Mouse (Mus musculus) limb, embryonic 12.5 days (tissue): ENCODE measurements at regions not wholly inside any gene's neighbourhood (a gene's known extent, or its start where the extent isn't known, plus 50 kb on each side); places are given as distances from the start of the nearest gene placed in this dataset.

Source experiments
- ATAC-seq: fragments of 200-750 bp; cut with Nextera tagmentation; 2 replicates; pipeline ENCODE4 v1.8.0; 2017; ENCODE audit warnings: low read depth, moderate TSS enrichment; ENCODE audit not compliant: insufficient number of reproducible peaks, insufficient read depth, low FRiP score, low TSS enrichment
- H3K27ac ChIP-seq: fragments of 300-500 bp; sonication (generic); 2 replicates; pipeline ENCODE4 v1.5.1; 2016; ENCODE audit warnings: mild to moderate bottlenecking, moderate library complexity
- H3K27me3 ChIP-seq: fragments of 300-500 bp; sonication (generic); 2 replicates; pipeline ENCODE4 v1.6.1; 2016; ENCODE audit warnings: mild to moderate bottlenecking, moderate library complexity
- H3K36me3 ChIP-seq: fragments of 300-500 bp; sonication (generic); 2 replicates; pipeline ENCODE4 v1.6.1; 2016; ENCODE audit warnings: mild to moderate bottlenecking, moderate library complexity
- H3K4me1 ChIP-seq: fragments of 300-500 bp; sonication (generic); replicated peaks from 2 replicates; pipeline ENCODE4 v1.6.1; 2016
- H3K4me2 ChIP-seq: fragments of 300-500 bp; sonication (generic); 2 replicates; pipeline ENCODE4 v1.6.1; 2016; ENCODE audit warnings: mild to moderate bottlenecking, moderate library complexity
- H3K4me3 ChIP-seq: fragments of 300-500 bp; sonication (generic); replicated peaks from 2 replicates; pipeline ENCODE4 v1.5.1; 2016; ENCODE audit warnings: mild to moderate bottlenecking
- H3K9ac ChIP-seq: fragments of 300-500 bp; sonication (generic); replicated peaks from 2 replicates; pipeline ENCODE4 v1.6.1; 2016; ENCODE audit warnings: mild to moderate bottlenecking, moderate library complexity
- H3K9me3 ChIP-seq: fragments of 300-500 bp; sonication (generic); 2 replicates; pipeline ENCODE4 v1.6.1; 2016; ENCODE audit warnings: mild to moderate bottlenecking, moderate library complexity
- WGBS: fragments of 180-500 bp; shearing (Covaris S2); methylation state at CpG from one replicate; pipeline ENCODE4 v1.1.7; 2016; 5-methylcytosine and 5-hydroxymethylcytosine counted together

- no peaks in the 10 kb centered on the region for H3K27me3 ChIP-seq
- H3K9me3 ChIP-seq: no peaks in the 10 kb centered on the region
- H3K36me3 ChIP-seq: no peaks in the 10 kb centered on the region
- H3K4me1 ChIP-seq: no peaks in the 10 kb centered on the region
- no peak overlapping the region for H3K27ac ChIP-seq
- no peak for ATAC-seq
- no peak overlapping the region for H3K9ac ChIP-seq
- no peak overlapping the region for H3K4me2 ChIP-seq
- 77% methylated on average over 4 of the region's 4 CpGs for WGBS
- H3K4me3 ChIP-seq: no peak overlapping the region
These were observed 162.3 kb upstream of the Rnf32 start for GRCm38 (mm10) chr5:29033462-29033997.

- Histone ChIP-seq H3K36me3 (no peaks in the 10 kb centered on the region), H3K4me1 (no peaks in the 10 kb centered on the region), H3K27ac (no peak overlapping the region), H3K4me2 (no peak overlapping the region), H3K9ac (no peak overlapping the region), H3K4me3 (no peak overlapping the region), H3K9me3 (no peaks in the 10 kb centered on the region), H3K27me3 (no peaks in the 10 kb centered on the region)
- 46% methylated on average over 5 of the region's 5 CpGs for WGBS
- no peak for ATAC-seq
These were observed 165.3 kb upstream of the Rnf32 start for GRCm38 (mm10) chr5:29030525-29030924.

DNA sequence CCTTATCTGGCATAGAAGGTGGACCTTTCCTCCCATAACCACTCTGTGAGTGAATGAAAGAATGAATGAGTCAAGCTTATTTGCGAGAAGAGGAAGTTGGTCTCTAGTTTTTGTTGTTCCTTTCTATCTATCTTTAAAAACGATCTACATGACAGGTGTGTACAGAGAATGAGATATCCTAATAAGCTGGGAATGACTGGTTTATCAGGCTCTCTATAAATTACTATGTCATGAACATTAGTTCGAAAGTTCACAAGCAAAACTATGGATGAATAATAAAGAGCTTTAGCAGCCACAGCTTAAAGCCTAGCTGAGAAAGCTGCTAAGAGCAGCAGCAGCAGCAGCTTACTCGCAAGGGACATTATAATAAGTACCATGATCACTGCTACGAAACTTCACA, 165.8 kb upstream of the Rnf32 start:
- ATAC-seq: no peak
- H3K4me3 ChIP-seq: no peak overlapping the region
- 77% methylated on average over 5 of the region's 5 CpGs for WGBS
- no peaks in the 10 kb centered on the region for H3K9me3 ChIP-seq
- no peaks in the 10 kb centered on the region for H3K27me3 ChIP-seq
- H3K27ac ChIP-seq: no peak overlapping the region
- no peaks in the 10 kb centered on the region for H3K4me1 ChIP-seq
- H3K4me2 ChIP-seq: no peak overlapping the region
- H3K9ac ChIP-seq: no peak overlapping the region
- H3K36me3 ChIP-seq: no peaks in the 10 kb centered on the region

DNA sequence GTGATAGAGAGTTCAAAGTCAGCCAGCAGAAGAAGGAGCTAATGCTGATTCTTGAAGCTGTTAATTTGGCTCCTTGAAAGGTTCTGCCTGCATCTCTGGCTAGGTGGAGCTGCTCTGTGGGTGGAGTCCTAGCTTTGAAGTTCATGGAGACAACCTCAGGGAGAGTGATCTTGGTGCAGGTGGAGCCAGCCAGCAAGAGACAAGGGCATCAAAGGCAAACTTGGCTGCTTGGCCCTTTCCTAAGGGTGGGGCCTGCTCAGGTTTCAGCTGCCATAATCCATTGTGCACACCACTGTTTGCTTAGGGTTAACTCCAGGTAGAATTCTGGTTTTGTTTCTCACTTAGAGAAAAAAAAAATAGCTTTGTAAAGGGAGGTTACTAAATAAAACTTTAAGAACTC, 170.7 kb upstream of the Rnf32 start:
- no peak for ATAC-seq
- Histone ChIP-seq H3K27me3 (no peaks in the 10 kb centered on the region), H3K4me2 (no peak overlapping the region), H3K9ac (no peak overlapping the region), H3K4me3 (no peak overlapping the region), H3K36me3 (no peaks in the 10 kb centered on the region), H3K4me1 (no peaks in the 10 kb centered on the region), H3K27ac (no peak overlapping the region), H3K9me3 (no peaks in the 10 kb centered on the region)

- H3K4me2 ChIP-seq: no peak overlapping the region
- 80% methylated on average over 2 of the region's 2 CpGs for WGBS
- ATAC-seq: no peak
These were observed 203.0 kb upstream of the Rnf32 start for GRCm38 (mm10) chr5:28992796-28993195.

GRCm38 (mm10) chr5:28979932-28980331, 215.9 kb upstream of the Rnf32 start:
- Histone ChIP-seq H3K9me3 (no peaks in the 10 kb centered on the region), H3K36me3 (no peaks in the 10 kb centered on the region), H3K27me3 (no peaks in the 10 kb centered on the region), H3K9ac (no peak overlapping the region), H3K4me3 (no peak overlapping the region), H3K4me1 (no peaks in the 10 kb centered on the region), H3K4me2 (no peak overlapping the region), H3K27ac (no peak overlapping the region)
- WGBS: 65% methylated on average over 1 of the region's 1 CpGs
- no peak for ATAC-seq

More at GRCm38 (mm10) chr5:28992796-28993195, 203.0 kb upstream of the Rnf32 start:
- Histone ChIP-seq H3K9me3 (no peaks in the 10 kb centered on the region), H3K9ac (no peak overlapping the region), H3K36me3 (no peaks in the 10 kb centered on the region), H3K27ac (no peak overlapping the region), H3K4me1 (no peaks in the 10 kb centered on the region), H3K4me3 (no peak overlapping the region), H3K27me3 (no peaks in the 10 kb centered on the region)

GRCm38 (mm10) chr5:28970404-28970803, 225.4 kb upstream of the Rnf32 start:
- no peak for ATAC-seq
- no peak overlapping the region for H3K4me2 ChIP-seq
- H3K4me1 ChIP-seq: no peaks in the 10 kb centered on the region
- no peak overlapping the region for H3K27ac ChIP-seq
- H3K9me3 ChIP-seq: no peaks in the 10 kb centered on the region
- no peaks in the 10 kb centered on the region for H3K36me3 ChIP-seq
- no peaks in the 10 kb centered on the region for H3K27me3 ChIP-seq
- no peak overlapping the region for H3K9ac ChIP-seq
- WGBS: 85% methylated on average over 2 of the region's 2 CpGs
- H3K4me3 ChIP-seq: no peak overlapping the region

- H3K4me1 ChIP-seq: no peaks in the 10 kb centered on the region
- no peak for ATAC-seq
- no peaks in the 10 kb centered on the region for H3K9me3 ChIP-seq
These were observed 240.8 kb upstream of the Rnf32 start for GRCm38 (mm10) chr5:28955036-28955435.

GRCm38 (mm10) chr5:28947465-28947864, 248.3 kb upstream of the Rnf32 start:
- no peaks in the 10 kb centered on the region for H3K36me3 ChIP-seq
- no peaks in the 10 kb centered on the region for H3K9me3 ChIP-seq
- no peaks in the 10 kb centered on the region for H3K4me1 ChIP-seq
- no peak for ATAC-seq
- H3K27me3 ChIP-seq: no peaks in the 10 kb centered on the region
- no peak overlapping the region for H3K27ac ChIP-seq
- no peak overlapping the region for H3K9ac ChIP-seq
- WGBS: 76% methylated on average over 4 of the region's 4 CpGs
- H3K4me3 ChIP-seq: no peak overlapping the region
- no peak overlapping the region for H3K4me2 ChIP-seq

More at GRCm38 (mm10) chr5:28955036-28955435, 240.8 kb upstream of the Rnf32 start:
- no peak overlapping the region for H3K4me2 ChIP-seq
- H3K36me3 ChIP-seq: no peaks in the 10 kb centered on the region
- H3K27me3 ChIP-seq: no peaks in the 10 kb centered on the region
- H3K27ac ChIP-seq: no peak overlapping the region
- H3K9ac ChIP-seq: no peak overlapping the region
- H3K4me3 ChIP-seq: no peak overlapping the region

GRCm38 (mm10) chr5:28943571-28944316, 252.0 kb upstream of the Rnf32 start:
- Histone ChIP-seq H3K4me1 (no peaks in the 10 kb centered on the region), H3K9me3 (no peaks in the 10 kb centered on the region), H3K9ac (no peak overlapping the region), H3K27ac (no peak overlapping the region), H3K4me2 (no peak overlapping the region), H3K27me3 (no peaks in the 10 kb centered on the region), H3K4me3 (no peak overlapping the region), H3K36me3 (no peaks in the 10 kb centered on the region)
- no peak for ATAC-seq
- 23% methylated on average over 13 of the region's 13 CpGs for WGBS

DNA sequence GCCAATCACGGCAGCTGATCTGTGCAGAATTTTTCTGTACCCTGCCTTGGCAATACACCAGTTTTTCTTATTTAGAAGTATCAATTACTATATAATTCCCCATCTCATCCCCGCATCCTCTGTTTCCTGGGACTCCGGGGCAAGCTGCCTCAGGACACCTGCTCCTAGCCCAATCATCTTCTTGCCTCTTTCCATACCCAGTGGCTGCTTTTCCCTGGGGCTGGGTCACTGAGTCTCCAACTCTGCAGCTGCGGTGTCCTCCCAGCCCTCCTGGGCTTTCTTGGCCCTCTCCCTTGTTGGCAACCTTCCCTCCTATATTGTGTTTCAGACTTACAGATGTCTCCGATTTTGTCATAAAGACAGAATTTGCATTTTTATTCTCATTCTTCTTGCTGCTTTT, 254.8 kb upstream of the Rnf32 start:
- ATAC-seq: no peak
- Histone ChIP-seq H3K4me1 (no peaks in the 10 kb centered on the region), H3K27ac (no peak overlapping the region), H3K36me3 (no peaks in the 10 kb centered on the region), H3K27me3 (no peaks in the 10 kb centered on the region), H3K9me3 (no peaks in the 10 kb centered on the region), H3K9ac (no peak overlapping the region), H3K4me3 (no peak overlapping the region), H3K4me2 (no peak overlapping the region)
- WGBS: 83% methylated on average over 5 of the region's 5 CpGs
